Mouse (Mus musculus) activated CD4-positive, CD25-positive, alpha-beta regulatory T cell, adult 4 months (primary cell): ENCODE data around the gene 1700025G04Rik. TPM values are rescaled to one million over a fixed set of nuclear protein-coding genes. Genes with fewer than 3 reads are reported as not detected.
A peak's percentile ranks its signal among the peaks of the same experiment; 100 is the strongest.

ENCODE experiments used
- ATAC-seq: one replicate; pipeline ENCODE4 v1.8.0; 2017
- polyA plus RNA-seq, 2 experiments: library from polyadenylated mRNA; unstranded; fragments of 100-300 nt; shearing (Covaris generic); gene quantifications; one replicate each; pipeline ENCODE4 v1.2.1; 2017

The 1700025G04Rik gene
- polyA plus RNA-seq, 2 experiments from 2014 or later, result 2.5 to 3.7 TPM

DNA sequence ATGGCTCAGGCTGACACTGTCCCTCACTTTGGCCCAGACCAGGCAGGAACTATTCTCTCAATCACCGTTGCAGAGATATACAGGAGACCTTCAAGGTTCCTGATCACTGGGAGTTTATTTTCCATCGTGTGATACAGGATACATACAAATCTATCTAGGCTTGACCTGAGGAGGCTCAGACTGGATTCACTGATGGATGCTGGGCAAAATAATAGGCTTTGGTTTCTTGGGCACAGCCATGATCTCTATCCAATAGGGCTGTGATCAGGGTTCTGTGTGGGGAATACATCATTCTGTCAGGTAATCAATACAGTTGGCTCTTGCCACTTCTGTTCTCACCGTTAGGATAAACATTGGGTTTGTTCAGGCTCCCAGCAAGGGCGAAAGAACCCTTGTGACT lies 194.5 kb downstream of the 1700025G04Rik start:
- no peak for ATAC-seq

- peak; percentile 61 for ATAC-seq
Measured at GRCm38 (mm10) chr1:151893976-151894375, 195.9 kb downstream of the 1700025G04Rik start.

DNA sequence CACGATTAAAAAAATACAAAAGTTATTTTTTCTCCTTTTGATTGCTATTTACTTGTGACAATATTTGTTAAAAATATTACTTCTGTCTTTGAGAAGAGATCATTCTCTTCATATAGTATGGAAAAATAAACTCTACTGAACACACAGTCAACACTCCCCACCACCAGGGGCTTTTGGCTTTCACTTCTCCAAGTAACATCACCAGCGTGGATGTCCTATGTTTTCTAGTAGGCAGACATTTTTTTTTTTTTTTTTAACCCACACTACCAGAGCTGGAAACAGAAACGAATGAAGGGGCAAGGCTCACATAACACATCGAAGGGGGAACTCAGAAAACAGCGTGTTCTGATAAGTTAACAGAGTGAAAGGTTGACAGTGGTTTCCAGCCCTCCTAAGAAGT lies 197.9 kb downstream of the 1700025G04Rik start:
- ATAC-seq, result no peak

- ATAC-seq, result no peak
Measured at GRCm38 (mm10) chr1:151891194-151891593, 198.7 kb downstream of the 1700025G04Rik start.

DNA sequence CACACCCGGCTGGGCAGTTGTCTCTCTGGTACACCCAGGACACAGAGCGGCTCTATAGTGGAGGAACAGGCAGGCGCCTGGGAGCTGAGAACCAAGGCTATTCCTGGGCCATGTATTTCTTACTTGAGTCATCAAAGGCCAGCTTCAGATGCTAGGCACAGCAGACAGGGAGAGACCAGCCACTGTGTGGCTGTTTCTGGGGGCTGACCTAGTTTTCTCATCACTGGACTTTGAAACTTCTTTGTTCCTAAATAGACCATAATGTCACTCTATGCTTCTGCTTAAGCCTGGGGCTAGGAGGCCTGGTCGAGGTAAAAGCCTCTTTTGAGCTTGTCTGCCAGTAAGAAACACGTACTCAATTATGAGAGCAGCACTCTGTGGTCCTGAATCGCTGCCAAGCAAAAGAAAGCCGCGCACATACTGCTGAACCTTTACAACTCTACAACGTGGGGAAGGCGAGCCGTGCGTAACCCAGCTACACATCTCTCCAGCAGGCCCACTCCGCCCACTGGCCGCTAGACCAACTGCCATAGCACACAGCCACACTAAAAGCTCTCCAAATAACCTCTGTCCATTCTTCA lies 199.8 kb downstream of the 1700025G04Rik start:
- ATAC-seq, result no peak

DNA sequence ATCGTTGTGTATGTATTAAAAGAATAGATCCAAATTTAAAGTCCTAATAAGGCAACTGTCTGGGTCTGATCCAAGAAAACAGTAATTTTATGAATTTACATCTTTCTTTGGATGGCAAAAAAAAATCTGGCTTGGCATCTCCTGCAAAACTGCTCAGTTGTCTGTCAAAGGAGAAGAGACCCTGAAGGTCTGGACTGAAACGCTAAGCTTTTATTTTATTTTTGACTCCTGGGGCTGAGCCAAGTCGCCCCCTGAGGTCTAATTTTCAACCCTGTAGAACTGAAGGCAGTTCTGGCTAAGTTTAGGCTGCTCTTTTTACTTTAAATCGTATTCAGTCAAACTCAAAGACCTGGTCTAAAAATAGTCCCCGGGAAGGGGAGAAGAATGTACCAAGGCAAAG lies 202.3 kb downstream of the 1700025G04Rik start:
- ATAC-seq, result no peak

DNA sequence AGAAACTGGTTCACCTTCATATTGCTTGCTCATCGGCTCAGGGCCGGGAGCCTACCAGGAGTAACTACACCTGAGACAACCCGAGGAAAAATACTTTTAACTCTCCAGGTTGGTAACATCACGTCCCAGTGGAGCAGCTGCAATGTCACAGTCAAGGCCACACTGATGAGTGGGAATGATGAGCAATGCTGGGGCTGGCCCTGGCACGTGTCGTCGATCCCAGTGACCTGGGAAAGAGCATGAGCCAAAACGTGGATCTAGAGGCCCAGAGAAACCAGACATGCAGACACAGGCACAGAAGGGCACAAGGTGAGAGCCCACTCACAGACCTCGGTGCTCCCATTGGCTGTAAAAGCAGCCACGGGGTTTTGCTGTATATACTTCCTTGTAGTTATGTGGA lies 202.8 kb downstream of the 1700025G04Rik start:
- ATAC-seq, result no peak

DNA sequence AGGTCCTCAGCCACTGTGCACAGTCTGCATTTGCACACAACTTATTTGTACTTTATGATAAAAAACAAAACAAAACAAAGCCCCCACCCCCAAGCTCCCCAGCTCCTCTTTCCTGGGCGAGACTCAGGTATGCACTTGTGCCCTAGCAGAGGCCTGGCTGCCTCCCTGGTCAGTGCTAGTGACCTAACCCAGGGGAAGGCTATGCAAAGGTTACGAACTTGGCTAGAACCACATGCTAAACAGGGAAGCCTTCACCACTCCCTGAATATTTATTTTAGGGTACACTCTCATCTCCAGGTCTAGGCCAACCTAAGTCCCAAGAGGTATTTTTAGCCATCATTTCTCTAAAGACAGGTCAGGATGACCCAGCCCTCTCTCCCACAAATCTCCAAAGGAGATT lies 203.8 kb downstream of the 1700025G04Rik start:
- no peak for ATAC-seq

- ATAC-seq, result no peak
Measured at GRCm38 (mm10) chr1:151881253-151881652, 208.7 kb downstream of the 1700025G04Rik start.

- ATAC-seq, result no peak
Measured at GRCm38 (mm10) chr1:151880731-151881130, 209.2 kb downstream of the 1700025G04Rik start.

DNA sequence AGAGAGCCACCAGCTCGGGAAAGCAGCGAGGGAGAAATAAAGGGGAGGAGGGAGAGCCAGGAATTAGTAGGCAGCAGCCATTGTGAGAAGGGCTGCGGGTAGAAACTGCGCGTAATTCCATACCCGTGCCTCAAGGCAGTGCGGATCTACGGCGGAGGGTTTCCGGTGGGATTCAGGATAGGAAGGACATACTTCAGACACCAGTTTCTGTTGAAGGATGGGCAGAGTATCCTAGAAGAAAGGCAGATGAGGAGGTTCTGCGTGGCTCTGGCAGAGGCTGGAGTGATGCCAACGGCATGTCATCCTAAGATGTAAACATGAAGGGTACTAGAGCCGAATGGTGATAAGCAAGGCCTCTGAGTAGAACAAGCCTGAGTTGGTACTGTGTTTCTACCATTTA lies 210.0 kb downstream of the 1700025G04Rik start:
- ATAC-seq, result no peak

GRCm38 (mm10) chr1:151879308-151879850 lies 210.5 kb downstream of the 1700025G04Rik start:
- no peak for ATAC-seq

DNA sequence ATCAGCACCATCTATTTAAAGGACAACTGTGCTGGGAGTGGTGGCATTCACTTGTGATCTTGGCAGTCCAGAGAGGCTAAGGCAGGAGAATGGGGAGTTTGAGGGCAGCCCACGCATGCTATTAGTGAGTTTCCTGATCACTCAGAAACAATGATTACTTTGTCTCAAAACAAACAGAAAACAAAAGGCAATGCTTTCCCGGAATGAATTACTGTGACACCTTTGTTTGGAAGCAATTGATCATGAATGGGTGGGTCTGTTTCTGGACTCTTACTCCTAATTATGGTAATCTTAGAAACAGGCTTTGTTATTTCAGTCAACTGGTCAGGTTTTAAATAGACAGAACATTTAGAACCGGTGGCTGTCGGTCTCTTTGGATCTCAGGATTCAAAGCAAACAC lies 211.5 kb downstream of the 1700025G04Rik start:
- no peak for ATAC-seq

GRCm38 (mm10) chr1:151872971-151873370 lies 217.0 kb downstream of the 1700025G04Rik start:
- no peak for ATAC-seq

- ATAC-seq, result no peak
Measured at GRCm38 (mm10) chr1:151864326-151864725, 225.6 kb downstream of the 1700025G04Rik start.

- no peak for ATAC-seq
Measured at GRCm38 (mm10) chr1:151863797-151864147, 226.2 kb downstream of the 1700025G04Rik start.

GRCm38 (mm10) chr1:151863135-151863796 lies 226.7 kb downstream of the 1700025G04Rik start:
- no peak for ATAC-seq

DNA sequence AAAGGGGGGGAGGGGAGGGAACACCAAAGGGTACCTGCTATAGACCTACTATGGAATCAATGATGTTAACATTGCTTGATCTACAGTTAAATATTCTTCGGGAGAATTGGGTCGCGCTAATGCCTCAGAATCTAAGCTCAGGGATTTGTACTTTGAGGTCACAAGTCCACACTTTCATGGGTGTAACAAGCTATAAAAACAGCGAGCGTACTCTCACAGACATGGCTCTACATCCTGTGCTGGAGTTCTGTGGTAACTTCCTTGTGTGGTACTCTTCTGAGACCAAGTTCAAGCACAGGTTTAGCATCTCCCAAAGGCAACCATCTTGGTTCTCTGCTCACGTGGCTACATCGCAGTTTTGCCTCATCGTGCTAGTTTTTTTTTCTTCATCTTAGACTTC lies 227.8 kb downstream of the 1700025G04Rik start:
- ATAC-seq, result no peak

GRCm38 (mm10) chr1:151861334-151861995 lies 228.5 kb downstream of the 1700025G04Rik start:
- no peak for ATAC-seq

DNA sequence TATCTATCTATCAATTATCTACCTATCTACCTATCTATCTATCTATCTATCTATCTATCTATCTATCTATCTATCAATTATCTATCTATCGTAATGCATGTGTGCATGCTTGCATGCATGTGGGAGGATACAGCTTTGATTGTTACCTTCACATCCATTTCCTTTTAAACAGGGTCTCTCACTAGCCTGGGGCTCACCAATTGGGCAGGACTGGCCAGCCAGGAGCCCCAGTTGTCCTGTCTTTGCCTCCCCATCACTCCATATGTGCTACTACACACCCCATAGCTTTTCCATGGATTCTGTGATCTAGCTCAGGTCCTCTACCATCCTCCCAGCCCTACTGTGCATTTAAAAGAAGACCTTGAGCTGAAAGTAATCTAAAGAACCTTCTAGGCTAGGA lies 231.5 kb downstream of the 1700025G04Rik start:
- ATAC-seq, result no peak

DNA sequence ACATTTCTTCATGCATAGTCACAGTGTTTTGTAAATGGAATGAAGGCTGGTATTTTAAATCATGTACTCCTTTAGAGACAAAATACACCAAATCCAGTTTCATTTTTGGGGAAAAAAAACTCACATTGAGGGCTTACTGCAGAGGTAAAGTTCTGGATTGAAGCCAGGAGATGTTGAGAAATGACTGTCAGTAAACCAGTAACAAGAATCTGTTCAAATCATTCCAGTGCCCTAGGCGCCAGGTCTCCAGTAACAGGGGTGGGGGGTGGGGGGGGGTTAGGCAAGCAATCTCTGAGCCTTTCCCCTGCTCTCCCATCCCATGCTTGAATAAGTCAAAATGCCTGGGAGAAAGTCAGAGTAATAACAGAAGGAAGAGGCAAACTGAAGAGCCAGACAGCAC lies 234.4 kb downstream of the 1700025G04Rik start:
- no peak for ATAC-seq

DNA sequence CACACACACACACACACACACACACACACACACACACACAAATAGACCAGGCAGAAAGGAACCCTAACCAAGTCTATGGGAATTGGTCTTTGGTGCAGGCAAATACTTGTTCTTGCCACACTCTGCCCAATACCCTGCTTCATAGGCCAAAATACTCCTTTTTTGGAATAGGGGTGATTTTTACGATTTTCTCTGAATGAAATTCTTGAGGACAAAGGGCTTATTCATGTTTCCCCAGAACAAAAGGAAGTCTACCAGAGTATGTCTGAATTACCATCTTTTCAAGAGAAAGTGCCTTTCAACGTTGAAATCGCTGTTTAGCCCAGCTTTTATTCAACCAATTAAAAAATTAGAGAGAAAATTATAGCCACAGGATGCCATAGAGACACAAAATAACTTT lies 237.9 kb downstream of the 1700025G04Rik start:
- ATAC-seq, result no peak

DNA sequence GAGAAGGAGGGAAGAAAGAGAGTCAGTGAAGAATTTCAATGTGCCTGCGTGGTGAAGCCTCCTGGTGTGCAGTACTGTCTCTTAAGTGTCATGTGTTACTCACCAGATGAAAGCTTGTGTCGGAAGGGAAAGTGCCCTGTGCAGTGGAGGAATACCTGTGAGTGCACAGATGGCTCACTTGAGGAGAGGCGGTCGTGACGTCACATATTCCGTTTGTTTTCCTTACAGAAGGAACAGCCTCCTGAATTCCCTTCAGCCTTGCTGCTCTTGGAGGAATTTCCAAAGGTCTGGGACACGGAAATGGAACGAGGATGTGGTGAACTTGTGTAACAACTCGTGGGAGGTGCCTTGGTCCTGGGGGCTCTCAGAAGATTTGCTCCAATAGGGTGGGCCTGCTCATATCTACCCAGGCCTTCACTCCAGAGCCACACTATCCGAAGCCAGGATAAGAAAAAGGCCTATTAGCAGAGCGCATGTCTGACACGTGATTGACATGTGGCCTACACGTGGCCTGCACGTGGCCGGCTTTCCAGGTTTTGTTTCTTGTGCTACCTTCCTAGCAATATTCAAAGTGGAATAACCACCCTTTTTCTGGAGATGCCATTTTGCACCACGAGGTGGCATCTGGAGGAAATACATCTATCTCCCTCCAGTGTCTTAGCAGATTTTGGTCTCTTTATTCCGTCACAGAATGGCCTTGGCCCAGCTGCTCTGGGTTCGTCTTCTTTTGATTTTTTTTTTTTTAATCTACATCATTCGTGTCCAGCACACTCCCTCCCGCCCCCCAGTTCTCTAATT lies 238.7 kb downstream of the 1700025G04Rik start:
- ATAC-seq, result no peak
